Mouse (Mus musculus) right cerebral cortex, adult 18-20 months (tissue): ENCODE measurements around the gene Snx15.

Experiments
- DNase-seq: peaks from one replicate; pipeline ENCODE4 v3.0.0; 2022; ENCODE audit warnings: mixed read lengths

Gene Snx15

DNA sequence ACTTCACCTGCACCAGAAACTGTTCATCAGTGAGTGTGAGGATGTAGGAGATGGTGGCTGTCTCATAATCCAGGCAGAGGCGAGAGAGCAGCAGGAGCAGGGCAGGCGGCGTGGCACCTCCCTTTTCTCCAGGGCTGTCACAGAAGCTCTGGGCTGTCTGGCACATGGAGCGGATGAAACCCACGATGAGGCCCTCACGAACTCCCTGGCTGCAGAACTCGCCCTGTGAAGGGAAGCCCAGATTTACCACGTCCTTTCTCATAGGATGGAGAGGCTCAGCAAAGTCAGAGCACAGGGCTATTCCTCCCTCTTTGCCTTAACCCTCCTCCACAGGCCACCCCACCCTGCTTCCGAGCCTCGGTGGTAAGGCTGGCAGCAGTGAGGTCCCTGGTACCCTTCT lies 58.3 kb downstream of the Snx15 start:
- no peak for DNase-seq
